Mouse (Mus musculus) CH12.LX (cell line): Measurements from ENCODE around the gene Map3k11. TPM values are rescaled to one million over a fixed set of nuclear protein-coding genes. Genes with fewer than 3 reads are reported as not detected.

Experiments used
- DNase-seq: peaks from one replicate; pipeline ENCODE4 v3.0.0-alpha.2; 2013; ENCODE audit errors: extremely low read depth
- H3K27ac ChIP-seq: 2 replicates; pipeline ENCODE4 v1.5.1; 2012; ENCODE audit warnings: low read depth, mild to moderate bottlenecking, control low read depth, moderate library complexity; ENCODE audit not compliant: insufficient read depth
- H3K27me3 ChIP-seq: replicated peaks from 2 replicates; pipeline ENCODE3; 2012; ENCODE audit warnings: inconsistent platforms
- H3K36me3 ChIP-seq, 2 experiments: replicated peaks in 1 of 2; 2 replicates each; pipeline versions ENCODE3 to v1.6.1; 2012; ENCODE audit warnings: inconsistent platforms in 1 of 2, low read length in 1 of 2, mild to moderate bottlenecking in 1 of 2, mixed read lengths in 1 of 2, moderate library complexity in 1 of 2; ENCODE audit not compliant: control insufficient read depth in 1 of 2, insufficient read depth in 1 of 2
- H3K4me1 ChIP-seq, 2 experiments: 2 replicates each; pipeline ENCODE4 v1.6.1; 2012; ENCODE audit warnings: inconsistent platforms in 1 of 2, moderate library complexity in 1 of 2; ENCODE audit not compliant: insufficient read depth in 2 of 2, control insufficient read depth in 1 of 2
- H3K4me2 ChIP-seq: 2 replicates; pipeline ENCODE4 v1.6.1; 2012; ENCODE audit warnings: low read depth, mild to moderate bottlenecking, control low read depth; ENCODE audit not compliant: poor library complexity, insufficient read depth, severe bottlenecking
- H3K4me3 ChIP-seq, 3 experiments: fragments of 150-350 bp in 1 of 3; sonication (generic) in 1 of 3; replicated peaks in 1 of 3; 2 replicates each; pipeline versions ENCODE3 to v1.5.1; 2011 to 2012; ENCODE audit warnings: low read depth in 2 of 3, low read length in 2 of 3, mild to moderate bottlenecking in 2 of 3, moderate library complexity in 2 of 3, control low read depth in 1 of 3, improper control_type of control experiment in 1 of 3, inconsistent platforms in 1 of 3, mixed read lengths in 1 of 3; ENCODE audit not compliant: poor library complexity in 1 of 3
- H3K79me2 ChIP-seq: replicated peaks from 2 replicates; pipeline ENCODE4 v1.6.1; 2012; ENCODE audit warnings: mild to moderate bottlenecking, moderate library complexity; ENCODE audit not compliant: control insufficient read depth, poor library complexity, insufficient read depth, severe bottlenecking; ENCODE audit errors: extremely low read depth
- H3K9ac ChIP-seq: 2 replicates; pipeline ENCODE4 v1.6.1; 2012; ENCODE audit warnings: low read depth, mild to moderate bottlenecking, control low read depth, moderate library complexity; ENCODE audit not compliant: insufficient read depth
- H3K9me3 ChIP-seq: replicated peaks from 2 replicates; pipeline ENCODE3; 2012; ENCODE audit warnings: low read length, inconsistent platforms, mixed read lengths
- BHLHE40 ChIP-seq: IDR thresholded peaks from 2 replicates; pipeline ENCODE4 v1.6.1; 2011; ENCODE audit warnings: mild to moderate bottlenecking, low read depth, low read length, improper control_type of control experiment
- CHD1 ChIP-seq: IDR thresholded peaks from 2 replicates; pipeline ENCODE4 v1.6.1; 2012; ENCODE audit warnings: low read depth, low read length, improper control_type of control experiment, inconsistent platforms
- CHD2 ChIP-seq: IDR thresholded peaks from 2 replicates; pipeline ENCODE4 v1.6.1; 2011; ENCODE audit warnings: low read length, improper control_type of control experiment
- CTCF ChIP-seq, 2 experiments: IDR thresholded peaks in 1 of 2; conservative IDR thresholded peaks in 1 of 2; 2 replicates each; pipeline ENCODE4 v1.5.1; 2011 to 2012; ENCODE audit warnings: low read depth in 2 of 2, low read length in 2 of 2, improper control_type of control experiment in 1 of 2, inconsistent platforms in 1 of 2, mild to moderate bottlenecking in 1 of 2, moderate library complexity in 1 of 2
- GABPA ChIP-seq: IDR thresholded peaks from 2 replicates; pipeline ENCODE4 v1.6.1; 2012; ENCODE audit warnings: low read depth, low read length, improper control_type of control experiment, inconsistent platforms; ENCODE audit not compliant: insufficient replicate concordance
- HCFC1 ChIP-seq: IDR thresholded peaks from 2 replicates; pipeline ENCODE4 v1.6.1; 2012; ENCODE audit warnings: low read depth, mild to moderate bottlenecking, inconsistent platforms, low read length, improper control_type of control experiment
- JUN ChIP-seq: IDR thresholded peaks from 2 replicates; pipeline ENCODE4 v1.6.1; 2011; ENCODE audit warnings: low read depth, mild to moderate bottlenecking, low read length, improper control_type of control experiment, moderate library complexity; ENCODE audit not compliant: insufficient read depth
- JUND ChIP-seq: conservative IDR thresholded peaks from 2 replicates; pipeline ENCODE4 v1.6.1; 2011; ENCODE audit warnings: low read depth, low read length, improper control_type of control experiment
- MAZ ChIP-seq: IDR thresholded peaks from 2 replicates; pipeline ENCODE4 v1.6.1; 2012; ENCODE audit warnings: low read depth, mild to moderate bottlenecking, inconsistent platforms, low read length, improper control_type of control experiment, moderate library complexity
- MXI1 ChIP-seq: IDR thresholded peaks from 2 replicates; pipeline ENCODE4 v1.6.1; 2011; ENCODE audit warnings: mild to moderate bottlenecking, low read depth, low read length, improper control_type of control experiment
- NRF1 ChIP-seq: IDR thresholded peaks from 2 replicates; pipeline ENCODE4 v1.6.1; 2014; ENCODE audit warnings: low read depth, mild to moderate bottlenecking, inconsistent platforms, low read length, improper control_type of control experiment, moderate library complexity
- PAX5 ChIP-seq: IDR thresholded peaks from 2 replicates; pipeline ENCODE4 v1.6.1; 2012; ENCODE audit warnings: low read length, inconsistent platforms, mixed read lengths
- POLR2A ChIP-seq: IDR thresholded peaks from 2 replicates; pipeline ENCODE4 v1.6.1; 2011; ENCODE audit warnings: low read depth, mild to moderate bottlenecking, improper control_type of control experiment, low read length
- USF2 ChIP-seq: conservative IDR thresholded peaks from 2 replicates; pipeline ENCODE4 v1.6.1; 2011; ENCODE audit warnings: low read depth, low read length, improper control_type of control experiment
- ZC3H11A ChIP-seq: IDR thresholded peaks from 2 replicates; pipeline ENCODE4 v1.6.1; 2012; ENCODE audit warnings: low read depth, mild to moderate bottlenecking, inconsistent platforms, low read length, improper control_type of control experiment
- ZKSCAN1 ChIP-seq: IDR thresholded peaks from 2 replicates; pipeline ENCODE4 v1.6.1; 2012; ENCODE audit warnings: low read depth, inconsistent platforms, low read length, improper control_type of control experiment, borderline replicate concordance
- ZNF384 ChIP-seq: IDR thresholded peaks from 2 replicates; pipeline ENCODE4 v1.6.1; 2012; ENCODE audit warnings: low read depth, low read length, improper control_type of control experiment, inconsistent platforms
- dilution Hi-C: fragments of 300-500 bp; cut with MboI; formaldehyde crosslinking; loops from 2 replicates; pipeline ENCODE4 v1.14.3; 2020; ENCODE audit warnings: low sequenced_read_pairs; ENCODE audit not compliant: extremely low pct_unique_long_range_greater_than_20kb, extremely low pct_ligation_motif_present
- in situ Hi-C: fragments of 300-500 bp; cut with MboI; formaldehyde crosslinking; loops from 3 replicates; pipeline ENCODE4 v1.14.3; 2019; ENCODE audit warnings: low sequenced_read_pairs, low pct_ligation_motif_present, low pct_unique_long_range_greater_than_20kb, mixed read lengths
- polyA plus RNA-seq: library from polyadenylated mRNA; unstranded; fragments of >175 nt; gene quantifications from 2 replicates; pipeline ENCODE4 v1.2.1, GENCODE M21; 2012; ENCODE audit warnings: low read depth; ENCODE audit not compliant: insufficient read length
- total RNA-seq, 2 experiments: library from RNA; depleted of rRNA; stranded (reverse); fragments of 300-350 nt in 1 of 2; fragments of >200 nt in 1 of 2; gene quantifications; 2 replicates each; pipeline ENCODE4 v1.2.3; 2012 to 2014

Gene Map3k11
- total and polyA plus RNA-seq, 3 experiments = 6.0 to 16.0 (median 13.5) TPM

GRCm38 (mm10) chr19:5743576-5743975 lies 55.0 kb downstream of the Map3k11 start:
- Histone ChIP-seq H3K79me2 (no peaks in the 10 kb centered on the region), H3K9ac (no peak overlapping the region), H3K4me1 (peaks cover 20 to 24% of the 10 kb centered on the region in 2 experiments), H3K9me3 (no peaks in the 10 kb centered on the region), H3K27me3 (peaks cover 34% of the 10 kb centered on the region), H3K36me3 (no peaks in the 10 kb centered on the region), H3K27ac (no peak overlapping the region)
- DNase-seq = no peak
- TF ChIP-seq MXI1 (no peak), ZNF384 (no peak), HCFC1 (no peak), GABPA (no peak), JUND (no peak), CHD1 (no peak), ZC3H11A (no peak), JUN (no peak), NRF1 (no peak), ZKSCAN1 (no peak), USF2 (no peak), BHLHE40 (no peak)
- TF ChIP-seq, all 38 proteins: peak for 0
- Histone ChIP-seq H3K4me3 (no peak overlapping the region), H3K4me2 (no peak overlapping the region)
- in situ Hi-C loops (no loop called here), dilution Hi-C loops (no loop called here)

- in situ Hi-C loops = no loop called here
Observed at GRCm38 (mm10) chr19:5745756-5746710, 57.5 kb downstream of the Map3k11 start.

More at GRCm38 (mm10) chr19:5745756-5746710, 57.5 kb downstream of the Map3k11 start:
- H3K4me2 ChIP-seq = no peak overlapping the region
- H3K27me3 ChIP-seq = peaks cover 40% of the 10 kb centered on the region
- no peak overlapping the region for H3K27ac ChIP-seq
- dilution Hi-C loops = no loop called here
- H3K4me3 ChIP-seq = no peak overlapping the region
- H3K9me3 ChIP-seq = no peaks in the 10 kb centered on the region
- no peaks in the 10 kb centered on the region for H3K79me2 ChIP-seq
- H3K9ac ChIP-seq = no peak overlapping the region
- no peaks in the 10 kb centered on the region for H3K36me3 ChIP-seq
- H3K4me1 ChIP-seq = peaks cover 20 to 24% of the 10 kb centered on the region in 2 experiments
- no peak for TF ChIP-seq HCFC1
- TF ChIP-seq MXI1 = no peak
- TF ChIP-seq POLR2A = no peak
- TF ChIP-seq MAZ = no peak
- TF ChIP-seq CHD2 = no peak
- no peak for TF ChIP-seq CTCF (conservative IDR thresholded peaks at IDR 0.05 in 1 of 2, IDR thresholded peaks at IDR 0.05 in 1 of 2; ENCODE audit: low read depth in 2 of 2, low read length in 2 of 2)
- TF ChIP-seq BHLHE40 = no peak
- no peak for TF ChIP-seq JUN
- no peak for TF ChIP-seq PAX5
- DNase-seq = no peak
